8 mouse cellular contexts compared by ENCODE assay signal in genomic region chr6:97204252-97204869, GRCm38 (mm10). TPM values are rescaled to one million over a fixed set of nuclear protein-coding genes. Genes with fewer than 3 reads are reported as not detected.
A peak's percentile ranks its signal among the peaks of the same experiment; 100 is the strongest.
DNase-seq lines count a peak whose midpoint lies in the region; ATAC-seq and TF ChIP-seq lines count a peak whose summit lies in the region.

No protein-coding gene starts in this region.

- peak overlapping the region; percentile 99 for H3K9ac ChIP-seq in lung, embryonic 14.5 days
- H3K9ac ChIP-seq in embryonic facial prominence, embryonic 13.5 days: peak overlapping the region; percentile 98
- H3K9ac ChIP-seq in limb, embryonic 12.5 days (replicated peaks): peak overlapping the region; percentile 95
- peak overlapping the region; percentile 95 for H3K9ac ChIP-seq in stomach, embryonic 15.5 days

- H3K4me1 ChIP-seq in lung, embryonic 14.5 days (ENCODE audit: insufficient read depth): no peaks in the 10 kb centered on the region
- peaks cover 12% of the 10 kb centered on the region for H3K4me1 ChIP-seq in embryonic facial prominence, embryonic 13.5 days
- peaks cover 11% of the 10 kb centered on the region; the same call in 1 of the 2 replicates for H3K4me1 ChIP-seq in limb, embryonic 12.5 days (replicated peaks)
- peaks cover 9% of the 10 kb centered on the region for H3K4me1 ChIP-seq in stomach, embryonic 15.5 days

- WGBS in lung, embryonic 14.5 days: 13% methylated on average over 9 of the region's 9 CpGs
- 15% methylated on average over 9 of the region's 9 CpGs for WGBS in embryonic facial prominence, embryonic 13.5 days
- WGBS in limb, embryonic 12.5 days: 15% methylated on average over 9 of the region's 9 CpGs
- 9% methylated on average over 9 of the region's 9 CpGs for WGBS in stomach, embryonic 15.5 days

- H3K27me3 ChIP-seq in lung, embryonic 14.5 days (ENCODE audit: insufficient read depth, low read length): no peaks in the 10 kb centered on the region
- H3K27me3 ChIP-seq in embryonic facial prominence, embryonic 13.5 days: no peaks in the 10 kb centered on the region
- no peaks in the 10 kb centered on the region for H3K27me3 ChIP-seq in limb, embryonic 12.5 days
- no peaks in the 10 kb centered on the region for H3K27me3 ChIP-seq in stomach, embryonic 15.5 days (replicated peaks)

- H3K4me2 ChIP-seq in lung, embryonic 14.5 days: peak overlapping the region; percentile 90
- H3K4me2 ChIP-seq in embryonic facial prominence, embryonic 13.5 days: peak overlapping the region; percentile 73
- H3K4me2 ChIP-seq in limb, embryonic 12.5 days: peak overlapping the region; percentile 64
- H3K4me2 ChIP-seq in stomach, embryonic 15.5 days: peak overlapping the region; percentile 60

- no peaks in the 10 kb centered on the region for H3K9me3 ChIP-seq in lung, embryonic 14.5 days (ENCODE audit: low read depth, low read length)
- no peaks in the 10 kb centered on the region for H3K9me3 ChIP-seq in embryonic facial prominence, embryonic 13.5 days
- no peaks in the 10 kb centered on the region for H3K9me3 ChIP-seq in limb, embryonic 12.5 days
- H3K9me3 ChIP-seq in stomach, embryonic 15.5 days: no peaks in the 10 kb centered on the region

- 0 out of 2 replicates have a peak, but pooled peaks cover 6% of the 10 kb centered on the region for H3K36me3 ChIP-seq in lung, embryonic 14.5 days (ENCODE audit: insufficient read depth)
- peaks cover 8% of the 10 kb centered on the region; the same call in 1 of the 2 replicates for H3K36me3 ChIP-seq in embryonic facial prominence, embryonic 13.5 days
- 0 out of 2 replicates have a peak, but pooled peaks cover 7% of the 10 kb centered on the region for H3K36me3 ChIP-seq in limb, embryonic 12.5 days
- no peaks in the 10 kb centered on the region; the same call in 1 of the 2 replicates for H3K36me3 ChIP-seq in stomach, embryonic 15.5 days

- H3K27ac ChIP-seq in lung, embryonic 14.5 days (ENCODE audit: low read depth): peak overlapping the region; percentile 36; the same call in 1 of the 2 replicates
- H3K27ac ChIP-seq in embryonic facial prominence, embryonic 13.5 days: no peak overlapping the region
- H3K27ac ChIP-seq in limb, embryonic 12.5 days: no peak overlapping the region
- H3K27ac ChIP-seq in stomach, embryonic 15.5 days: peak overlapping the region; percentile 84

- H3K4me3 ChIP-seq in lung, embryonic 14.5 days (ENCODE audit: low read depth, low read length): peak overlapping the region; percentile 88
- H3K4me3 ChIP-seq in embryonic facial prominence, embryonic 13.5 days: peak overlapping the region; percentile 95
- H3K4me3 ChIP-seq in limb, embryonic 12.5 days (replicated peaks): peak overlapping the region; percentile 92
- peak overlapping the region; percentile 92 for H3K4me3 ChIP-seq in stomach, embryonic 15.5 days (replicated peaks)

- ATAC-seq in lung, embryonic 14.5 days (ENCODE audit: insufficient read depth): no peak
- ATAC-seq in embryonic facial prominence, embryonic 13.5 days (ENCODE audit: insufficient number of reproducible peaks, insufficient read depth, low FRiP score, low TSS enrichment, low read depth): no peak
- no peak for ATAC-seq in limb, embryonic 12.5 days (ENCODE audit: insufficient number of reproducible peaks, insufficient read depth, low FRiP score, low TSS enrichment, low read depth)
- no peak for ATAC-seq in stomach, embryonic 15.5 days (ENCODE audit: insufficient read depth, low FRiP score, low read depth)
- ATAC-seq in erythroid progenitor cell, adult 5-6 weeks (replicated peaks; ENCODE audit: low FRiP score, poor library complexity, severe bottlenecking): no peak

- peak; percentile 18 for DNase-seq in lung, embryonic 14.5 days
- no peak for DNase-seq in lung, postnatal 25 days (ENCODE audit: low spot score)
- no peak for DNase-seq in frontal cortex, postnatal 25 days (ENCODE audit: low spot score in 2 of 2)
- DNase-seq in urinary bladder, postnatal 14 days (ENCODE audit: low spot score): no peak

- no peak for TF ChIP-seq CTCF in lung, embryonic 14.5 days (IDR thresholded peaks at IDR 0.05; ENCODE audit: low read depth)

RNA-seq across cellular contexts. Expression of gene Uba3, which starts 1.1 kb away (rescaled TPM):
- 83.5 and 85.6 TPM in 2 replicates for polyA plus RNA-seq in lung, embryonic 14.5 days (2014; fragmentation: Nextera tagmentation; extraction: Ambion mirVana)
- polyA plus RNA-seq in embryonic facial prominence, embryonic 13.5 days (2015; fragmentation: Nextera tagmentation; extraction: Ambion mirVana): 84.4 and 88.3 TPM in 2 replicates
- 96.6 and 99.4 TPM in 2 replicates for polyA plus RNA-seq in limb, embryonic 12.5 days (2016; fragmentation: Nextera tagmentation; extraction: Ambion mirVana)
- 58.8 and 62.3 TPM in 2 replicates for polyA plus RNA-seq in stomach, embryonic 15.5 days (2015; fragmentation: Nextera tagmentation; extraction: Ambion mirVana)
- 34.2 and 38.6 TPM in 2 replicates for total RNA-seq in erythroid progenitor cell, adult 5-6 weeks (2015; ENCODE audit: low replicate concordance)
- total RNA-seq in erythroid progenitor cell, adult 5-6 weeks (2017; ENCODE audit: low replicate concordance): 55.7 and 71.2 TPM in 2 replicates

RNA-seq across cellular contexts. Expression of gene Arl6ip5, which starts 6.1 kb away (rescaled TPM):
- 28.6 and 29.6 TPM in 2 replicates for polyA plus RNA-seq in lung, embryonic 14.5 days (2014; fragmentation: Nextera tagmentation; extraction: Ambion mirVana)
- polyA plus RNA-seq in embryonic facial prominence, embryonic 13.5 days (2015; fragmentation: Nextera tagmentation; extraction: Ambion mirVana): 65.9 and 69.1 TPM in 2 replicates
- 45.0 and 47.7 TPM in 2 replicates for polyA plus RNA-seq in limb, embryonic 12.5 days (2016; fragmentation: Nextera tagmentation; extraction: Ambion mirVana)
- polyA plus RNA-seq in stomach, embryonic 15.5 days (2015; fragmentation: Nextera tagmentation; extraction: Ambion mirVana): 70.1 and 71.4 TPM in 2 replicates
- 13.0 and 18.4 TPM in 2 replicates for total RNA-seq in erythroid progenitor cell, adult 5-6 weeks (2015; ENCODE audit: low replicate concordance)
- 16.7 and 22.1 TPM in 2 replicates for total RNA-seq in erythroid progenitor cell, adult 5-6 weeks (2017; ENCODE audit: low replicate concordance)

RNA-seq across cellular contexts. Expression of gene Tmf1, which starts 25.4 kb away (rescaled TPM):
- 30.3 and 32.6 TPM in 2 replicates for polyA plus RNA-seq in lung, embryonic 14.5 days (2014; fragmentation: Nextera tagmentation; extraction: Ambion mirVana)
- polyA plus RNA-seq in embryonic facial prominence, embryonic 13.5 days (2015; fragmentation: Nextera tagmentation; extraction: Ambion mirVana): 39.3 and 43.7 TPM in 2 replicates
- polyA plus RNA-seq in limb, embryonic 12.5 days (2016; fragmentation: Nextera tagmentation; extraction: Ambion mirVana): 32.0 and 38.3 TPM in 2 replicates
- 34.8 and 36.1 TPM in 2 replicates for polyA plus RNA-seq in stomach, embryonic 15.5 days (2015; fragmentation: Nextera tagmentation; extraction: Ambion mirVana)
- 18.0 and 21.3 TPM in 2 replicates for total RNA-seq in erythroid progenitor cell, adult 5-6 weeks (2015; ENCODE audit: low replicate concordance)
- 107 and 142 TPM in 2 replicates for total RNA-seq in erythroid progenitor cell, adult 5-6 weeks (2017; ENCODE audit: low replicate concordance)

RNA-seq across cellular contexts. Expression of gene Lmod3, which starts 48.2 kb away (rescaled TPM):
- polyA plus RNA-seq in lung, embryonic 14.5 days (2014; fragmentation: Nextera tagmentation; extraction: Ambion mirVana): 0.11 and 0.35 TPM in 2 replicates
- polyA plus RNA-seq in embryonic facial prominence, embryonic 13.5 days (2015; fragmentation: Nextera tagmentation; extraction: Ambion mirVana): 0.54 and 1.0 TPM in 2 replicates
- 4.6 and 5.5 TPM in 2 replicates for polyA plus RNA-seq in limb, embryonic 12.5 days (2016; fragmentation: Nextera tagmentation; extraction: Ambion mirVana)
- polyA plus RNA-seq in stomach, embryonic 15.5 days (2015; fragmentation: Nextera tagmentation; extraction: Ambion mirVana): 0.19 and 0.41 TPM in 2 replicates
- not detected in 2 replicates for total RNA-seq in erythroid progenitor cell, adult 5-6 weeks (2015; ENCODE audit: low replicate concordance)
- total RNA-seq in erythroid progenitor cell, adult 5-6 weeks (2017; ENCODE audit: low replicate concordance): not detected in 2 replicates

RNA-seq across cellular contexts. Expression of gene Eogt, which starts 55.4 kb away (rescaled TPM):
- polyA plus RNA-seq in lung, embryonic 14.5 days (2014; fragmentation: Nextera tagmentation; extraction: Ambion mirVana): 26.8 and 28.2 TPM in 2 replicates
- 8.8 and 11.1 TPM in 2 replicates for polyA plus RNA-seq in embryonic facial prominence, embryonic 13.5 days (2015; fragmentation: Nextera tagmentation; extraction: Ambion mirVana)
- polyA plus RNA-seq in limb, embryonic 12.5 days (2016; fragmentation: Nextera tagmentation; extraction: Ambion mirVana): 13.3 and 14.7 TPM in 2 replicates
- polyA plus RNA-seq in stomach, embryonic 15.5 days (2015; fragmentation: Nextera tagmentation; extraction: Ambion mirVana): 10.8 and 12.2 TPM in 2 replicates
- 2.2 and 5.4 TPM in 2 replicates for total RNA-seq in erythroid progenitor cell, adult 5-6 weeks (2015; ENCODE audit: low replicate concordance)
- 1.0 and 2.2 TPM in 2 replicates for total RNA-seq in erythroid progenitor cell, adult 5-6 weeks (2017; ENCODE audit: low replicate concordance)

Comparison
In these comparisons a context has a peak if more than half of its experiments do, and no peak if none do; other contexts are left out.
1. H3K27ac ChIP-seq: peak in lung, embryonic 14.5 days (single experiment) and stomach, embryonic 15.5 days (single experiment); none in embryonic facial prominence, embryonic 13.5 days (single experiment) and limb, embryonic 12.5 days (single experiment).
2. Peak in every context shown above with its lines, with median percentiles within 50 percentile points of each other: H3K4me2 ChIP-seq, H3K4me3 ChIP-seq and H3K9ac ChIP-seq.